Mouse (Mus musculus) C2C12 (cell line): ENCODE results near the gene Btbd11. TPM values are rescaled to one million over a fixed set of nuclear protein-coding genes. Genes with fewer than 3 reads are reported as not detected.

Experiments
- H3K27me3 ChIP-seq: one replicate; pipeline ENCODE4 v1.6.1; 2011; ENCODE audit not compliant: control insufficient read depth, insufficient read depth, insufficient read length
- H3K36me3 ChIP-seq: one replicate; pipeline ENCODE4 v1.6.1; 2011; ENCODE audit not compliant: control insufficient read depth, insufficient read depth
- H3K4me3 ChIP-seq: one replicate; pipeline ENCODE4 v1.5.1; 2011; ENCODE audit warnings: mild to moderate bottlenecking, control low read depth; ENCODE audit not compliant: poor library complexity, insufficient read depth, severe bottlenecking
- H3K79me2 ChIP-seq: one replicate; pipeline ENCODE4 v1.6.1; 2011; ENCODE audit not compliant: control insufficient read depth, insufficient read depth
- H3K79me3 ChIP-seq: one replicate; pipeline ENCODE4 v1.6.1; 2011; ENCODE audit warnings: low read depth, control low read depth
- H3ac ChIP-seq: one replicate; pipeline ENCODE3; 2011; ENCODE audit warnings: low read depth; ENCODE audit not compliant: control insufficient read depth, insufficient read length
- CEBPB ChIP-seq: IDR thresholded peaks from one replicate; pipeline ENCODE4 v1.6.1; 2011; ENCODE audit warnings: low read depth, mild to moderate bottlenecking, control low read depth, moderate library complexity
- CTCF ChIP-seq: IDR thresholded peaks from one replicate; pipeline ENCODE4 v1.5.1; 2011; ENCODE audit not compliant: control insufficient read depth, insufficient read depth, insufficient read length
- FOSL1 ChIP-seq: IDR thresholded peaks from one replicate; pipeline ENCODE4 v1.8.0; 2011; ENCODE audit warnings: mild to moderate bottlenecking, low read length; ENCODE audit not compliant: poor library complexity, insufficient read depth, severe bottlenecking
- MAX ChIP-seq: IDR thresholded peaks from one replicate; pipeline ENCODE4 v1.6.1; 2011; ENCODE audit warnings: mild to moderate bottlenecking, control low read depth
- MYOD1 ChIP-seq: IDR thresholded peaks from one replicate; pipeline ENCODE4 v1.6.1; 2011; ENCODE audit warnings: low read depth; ENCODE audit not compliant: control insufficient read depth, insufficient read length
- MYOG ChIP-seq: IDR thresholded peaks from one replicate; pipeline ENCODE4 v1.6.1; 2011; ENCODE audit not compliant: control insufficient read depth, insufficient read length; ENCODE audit errors: extremely low read depth
- USF1 ChIP-seq: IDR thresholded peaks from one replicate; pipeline ENCODE4 v1.6.1; 2011; ENCODE audit warnings: low read depth, mild to moderate bottlenecking, control low read depth, moderate library complexity
- polyA plus RNA-seq: library from polyadenylated mRNA; unstranded; fragments of >200 nt; fragmentation: generic; extraction: Trizol; gene quantifications from one replicate; pipeline ENCODE4 v1.2.1, GENCODE M21; 2012; ENCODE audit warnings: missing spikeins

Gene Btbd11
- polyA plus RNA-seq, 1 experiment: 11.7 TPM

DNA sequence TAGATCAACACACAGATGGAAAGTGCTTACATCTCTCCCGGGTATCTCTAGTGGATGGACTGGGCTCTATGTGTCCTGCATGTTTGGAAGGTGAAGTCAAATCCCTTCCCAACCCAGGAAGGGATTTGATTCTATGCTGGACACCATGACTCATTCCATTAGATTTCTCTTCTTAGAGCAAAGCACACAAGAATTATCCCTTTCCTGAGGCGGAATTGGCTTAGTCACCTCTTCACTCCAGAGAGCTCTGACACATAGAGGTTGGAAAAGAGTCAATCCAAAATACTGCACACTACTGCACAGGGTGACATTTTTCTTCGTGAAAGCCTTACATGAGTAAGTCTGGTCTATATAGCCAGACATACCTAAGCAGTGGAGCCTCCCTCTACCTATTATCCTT lies 99.8 kb downstream of the Btbd11 start:
- Histone ChIP-seq H3ac (no peak overlapping the region), H3K27me3 (no peaks in the 10 kb centered on the region), H3K79me2 (no peaks in the 10 kb centered on the region), H3K79me3 (no peaks in the 10 kb centered on the region), H3K36me3 (no peaks in the 10 kb centered on the region), H3K4me3 (no peak overlapping the region)
- TF ChIP-seq MYOD1 (no peak), MAX (no peak), MYOG (no peak), FOSL1 (no peak), CEBPB (no peak), CTCF (no peak), USF1 (no peak)

DNA sequence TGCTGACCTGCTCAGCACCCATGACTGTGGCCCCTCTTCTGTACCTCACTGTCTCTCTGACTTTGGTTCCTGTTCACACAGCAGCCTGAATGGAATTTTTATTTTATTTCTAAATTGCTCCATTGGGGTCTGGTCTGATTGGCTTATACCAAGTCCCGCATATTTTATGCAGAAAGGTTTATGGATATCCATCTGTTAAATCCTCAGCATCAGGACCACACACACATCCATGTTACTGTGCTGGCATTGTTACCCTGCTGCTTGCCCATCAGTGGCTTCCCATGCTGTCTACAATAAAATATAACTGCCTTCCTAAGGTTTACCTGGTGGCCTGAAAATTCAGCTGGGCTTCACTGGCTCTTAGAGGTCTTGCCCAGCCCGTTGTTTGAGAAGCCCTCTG lies 106.0 kb downstream of the Btbd11 start:
- Histone ChIP-seq H3K4me3 (no peak overlapping the region), H3K79me3 (no peaks in the 10 kb centered on the region), H3K27me3 (no peaks in the 10 kb centered on the region), H3K36me3 (no peaks in the 10 kb centered on the region), H3ac (no peak overlapping the region), H3K79me2 (no peaks in the 10 kb centered on the region)
- TF ChIP-seq CTCF (no peak), FOSL1 (no peak), MAX (no peak), MYOG (no peak), CEBPB (no peak), MYOD1 (no peak), USF1 (no peak)

DNA sequence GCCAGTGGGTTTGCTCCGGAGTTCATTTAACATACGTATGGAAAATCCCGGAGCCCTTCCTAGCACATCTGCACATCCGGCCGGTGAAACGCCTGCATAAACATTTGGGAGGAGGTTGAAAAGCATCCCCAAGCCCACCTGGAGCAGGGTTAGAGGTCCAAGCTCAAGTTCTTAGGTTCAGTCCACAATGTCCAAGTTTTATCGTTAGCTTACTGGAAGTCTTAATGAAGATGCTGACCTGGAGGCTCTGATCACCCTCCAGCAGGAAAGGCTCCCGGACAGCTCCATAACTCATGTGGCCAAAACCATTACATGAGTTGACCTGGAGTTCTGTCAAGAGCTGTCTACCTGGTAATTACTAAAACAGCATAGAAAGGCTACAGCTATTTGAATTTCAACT lies 109.7 kb downstream of the Btbd11 start:
- TF ChIP-seq CEBPB (no peak), MYOG (no peak), USF1 (no peak), MYOD1 (no peak), MAX (no peak), FOSL1 (no peak), CTCF (no peak)
- Histone ChIP-seq H3K79me2 (no peaks in the 10 kb centered on the region), H3K36me3 (no peaks in the 10 kb centered on the region), H3K4me3 (no peak overlapping the region), H3ac (no peak overlapping the region), H3K27me3 (no peaks in the 10 kb centered on the region), H3K79me3 (no peaks in the 10 kb centered on the region)

DNA sequence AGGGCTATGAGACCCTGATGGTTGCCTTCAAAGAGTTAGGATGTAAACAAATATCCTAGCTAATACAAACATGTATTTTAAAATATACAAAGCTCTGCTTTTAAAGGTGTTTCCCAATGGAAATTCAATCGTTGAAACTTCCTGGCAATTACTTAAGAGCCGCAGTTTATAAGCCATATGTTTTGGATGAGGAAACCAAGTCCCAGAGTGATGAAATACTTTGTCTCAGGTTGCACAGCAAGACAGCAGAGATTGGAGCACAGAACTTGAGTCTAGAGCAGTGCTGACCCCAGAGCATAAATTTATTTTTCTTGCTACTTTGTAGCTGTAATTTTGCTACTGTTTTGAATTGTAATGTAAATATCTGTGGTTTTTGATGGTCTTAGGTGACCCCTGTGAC lies 110.4 kb downstream of the Btbd11 start:
- H3K79me2 ChIP-seq: no peaks in the 10 kb centered on the region
- no peak overlapping the region for H3K4me3 ChIP-seq
- H3ac ChIP-seq: no peak overlapping the region
- no peaks in the 10 kb centered on the region for H3K79me3 ChIP-seq
- no peaks in the 10 kb centered on the region for H3K36me3 ChIP-seq
- no peak for TF ChIP-seq USF1
- no peak for TF ChIP-seq CTCF
- TF ChIP-seq MYOD1: no peak
- TF ChIP-seq MYOG: no peak
- no peak for TF ChIP-seq CEBPB
- TF ChIP-seq FOSL1: no peak
- no peak for TF ChIP-seq MAX
- no peaks in the 10 kb centered on the region for H3K27me3 ChIP-seq

DNA sequence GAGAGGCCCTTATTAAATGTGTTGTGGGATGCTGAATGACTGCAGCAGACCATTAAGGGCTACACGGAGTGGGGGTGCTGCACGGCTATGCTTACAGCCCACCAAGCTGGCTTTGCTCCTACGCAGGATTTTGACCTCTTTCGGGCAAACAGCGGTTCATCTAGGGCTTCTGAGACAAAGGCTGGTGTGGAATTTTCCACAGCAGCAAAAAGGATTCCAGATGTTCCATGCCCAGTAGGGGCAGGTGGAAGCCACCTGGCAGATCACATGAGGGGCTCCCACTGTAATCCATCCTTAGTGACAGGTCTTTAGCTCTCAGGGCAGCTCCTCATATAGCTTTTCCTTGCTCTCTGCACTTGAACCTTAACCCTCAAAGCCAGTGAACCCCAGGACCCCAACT lies 111.3 kb downstream of the Btbd11 start:
- no peak for TF ChIP-seq CEBPB
- TF ChIP-seq FOSL1: no peak
- no peak for TF ChIP-seq USF1
- no peak for TF ChIP-seq CTCF
- TF ChIP-seq MYOG: no peak
- TF ChIP-seq MYOD1: no peak
- no peak for TF ChIP-seq MAX
- no peak overlapping the region for H3ac ChIP-seq
- no peaks in the 10 kb centered on the region for H3K79me2 ChIP-seq
- no peaks in the 10 kb centered on the region for H3K27me3 ChIP-seq
- no peak overlapping the region for H3K4me3 ChIP-seq
- H3K79me3 ChIP-seq: no peaks in the 10 kb centered on the region
- H3K36me3 ChIP-seq: no peaks in the 10 kb centered on the region

DNA sequence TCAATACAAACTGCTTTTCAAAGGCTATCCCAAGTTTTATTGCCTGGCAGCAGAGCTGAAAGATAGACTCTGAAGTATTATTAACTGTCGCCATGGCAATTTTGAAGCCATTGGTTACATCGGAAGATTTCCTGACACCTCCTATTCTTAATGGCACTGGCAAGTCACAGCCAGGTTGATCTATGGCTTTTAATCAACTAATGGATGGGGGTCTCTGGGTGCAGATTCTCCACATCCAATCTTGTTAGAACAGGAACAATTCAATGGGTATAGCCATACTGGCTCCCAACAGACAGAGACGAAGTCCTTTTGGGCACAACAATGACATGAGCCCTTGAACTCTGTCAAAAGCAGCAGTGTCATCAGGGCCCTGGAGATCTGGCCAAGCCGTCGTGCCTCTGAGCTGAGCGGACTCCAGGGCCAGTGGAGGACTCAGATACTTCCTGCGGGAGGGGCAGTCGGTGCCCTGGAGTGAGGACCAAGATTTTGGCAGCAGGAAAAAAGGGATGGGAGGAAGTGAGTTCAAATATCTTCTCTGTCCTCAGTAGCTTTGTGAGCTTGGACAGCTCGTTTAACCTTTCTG lies 114.0 kb downstream of the Btbd11 start:
- no peaks in the 10 kb centered on the region for H3K79me3 ChIP-seq
- no peak overlapping the region for H3ac ChIP-seq
- TF ChIP-seq MYOG: no peak
- TF ChIP-seq USF1: no peak
- TF ChIP-seq MYOD1: no peak
- TF ChIP-seq MAX: no peak
- no peak for TF ChIP-seq FOSL1
- TF ChIP-seq CEBPB: no peak
- TF ChIP-seq CTCF: no peak
- no peaks in the 10 kb centered on the region for H3K36me3 ChIP-seq
- H3K79me2 ChIP-seq: no peaks in the 10 kb centered on the region
- no peaks in the 10 kb centered on the region for H3K27me3 ChIP-seq
- H3K4me3 ChIP-seq: no peak overlapping the region
